Mouse (Mus musculus): ENCODE results near the gene Spink4.

- no peak for TF ChIP-seq CTCF (IDR thresholded peaks at IDR 0.05; ENCODE audit: control insufficient read depth, insufficient read depth, insufficient read length)
- TF ChIP-seq MYOD1 (IDR thresholded peaks at IDR 0.05; ENCODE audit: control insufficient read depth, insufficient read length, low read depth) = no peak
These were observed 20.6 kb upstream of the Spink4 start for GRCm38 (mm10) chr4:40899264-40899663.

Data from C2C12 (cell line).